Mouse (Mus musculus): ENCODE data around the gene Ilk. TPM values are rescaled to one million over a fixed set of nuclear protein-coding genes. Genes with fewer than 3 reads are reported as not detected.
"Not testable (repeated sequence)": the region's sequence is repeated elsewhere in the genome, so short reads cannot be mapped to it uniquely, and the experiment has no call there.

The Ilk gene
- total RNA-seq (2015; ENCODE audit: low replicate concordance) (155 and 182 TPM in 2 replicates), total RNA-seq (2017; ENCODE audit: low replicate concordance) (73.5 and 103 TPM in 2 replicates)

GRCm38 (mm10) chr7:105736264-105736901 lies at the start of gene Ilk:
Ilk (plus strand) TSS chr7:105736592.
- peak; percentile 89 for ATAC-seq (replicated peaks; ENCODE audit: low FRiP score, poor library complexity, severe bottlenecking)

GRCm38 (mm10) chr7:105690875-105691274 lies 45.5 kb upstream of the Ilk start:
- ATAC-seq (replicated peaks; ENCODE audit: low FRiP score, poor library complexity, severe bottlenecking), result no peak

- ATAC-seq (replicated peaks; ENCODE audit: low FRiP score, poor library complexity, severe bottlenecking), result no peak
These were observed 33.2 kb upstream of the Ilk start for GRCm38 (mm10) chr7:105703184-105703583.

- ATAC-seq (replicated peaks; ENCODE audit: low FRiP score, poor library complexity, severe bottlenecking), result no peak
These were observed 32.6 kb upstream of the Ilk start for GRCm38 (mm10) chr7:105703816-105704215.

GRCm38 (mm10) chr7:105708733-105709132 lies 27.7 kb upstream of the Ilk start:
- ATAC-seq (replicated peaks; ENCODE audit: low FRiP score, poor library complexity, severe bottlenecking), result peak; percentile 90

GRCm38 (mm10) chr7:105715366-105715765 lies 21.0 kb upstream of the Ilk start:
- ATAC-seq (replicated peaks; ENCODE audit: low FRiP score, poor library complexity, severe bottlenecking), result no peak

- ATAC-seq (replicated peaks; ENCODE audit: low FRiP score, poor library complexity, severe bottlenecking), result no peak
These were observed 14.5 kb upstream of the Ilk start for GRCm38 (mm10) chr7:105721916-105722315.

GRCm38 (mm10) chr7:105726144-105726979 lies 10.0 kb upstream of the Ilk start:
- ATAC-seq (replicated peaks; ENCODE audit: low FRiP score, poor library complexity, severe bottlenecking), result peak; percentile 88

- no peak for ATAC-seq (replicated peaks; ENCODE audit: low FRiP score, poor library complexity, severe bottlenecking)
These were observed 9.4 kb upstream of the Ilk start for GRCm38 (mm10) chr7:105726980-105727325.

GRCm38 (mm10) chr7:105728701-105729428 lies 7.5 kb upstream of the Ilk start:
- no peak for ATAC-seq (replicated peaks; ENCODE audit: low FRiP score, poor library complexity, severe bottlenecking)

GRCm38 (mm10) chr7:105733836-105734235 lies 2.6 kb upstream of the Ilk start:
- no peak for ATAC-seq (replicated peaks; ENCODE audit: low FRiP score, poor library complexity, severe bottlenecking)

GRCm38 (mm10) chr7:105734826-105735225 lies 1.6 kb upstream of the Ilk start:
- no peak for ATAC-seq (replicated peaks; ENCODE audit: low FRiP score, poor library complexity, severe bottlenecking)

GRCm38 (mm10) chr7:105735464-105735863 lies 928 bp upstream of the Ilk start:
- ATAC-seq (replicated peaks; ENCODE audit: low FRiP score, poor library complexity, severe bottlenecking), result not testable (repeated sequence)

GRCm38 (mm10) chr7:105736911-105737521 lies 624 bp downstream of the Ilk start, which contains the start of gene Rrp8:
Rrp8 (minus strand) TSS chr7:105737385.
- ATAC-seq (replicated peaks; ENCODE audit: low FRiP score, poor library complexity, severe bottlenecking), result peak; percentile 65

GRCm38 (mm10) chr7:105737648-105738047 lies 1.3 kb downstream of the Ilk start:
- ATAC-seq (replicated peaks; ENCODE audit: low FRiP score, poor library complexity, severe bottlenecking), result no peak

GRCm38 (mm10) chr7:105738286-105738685 lies 1.9 kb downstream of the Ilk start:
- no peak for ATAC-seq (replicated peaks; ENCODE audit: low FRiP score, poor library complexity, severe bottlenecking)

- no peak for ATAC-seq (replicated peaks; ENCODE audit: low FRiP score, poor library complexity, severe bottlenecking)
These were observed 2.6 kb downstream of the Ilk start for GRCm38 (mm10) chr7:105738948-105739347.

GRCm38 (mm10) chr7:105740089-105740795 lies 3.9 kb downstream of the Ilk start:
- ATAC-seq (replicated peaks; ENCODE audit: low FRiP score, poor library complexity, severe bottlenecking), result no peak

- no peak for ATAC-seq (replicated peaks; ENCODE audit: low FRiP score, poor library complexity, severe bottlenecking)
These were observed 4.5 kb downstream of the Ilk start for GRCm38 (mm10) chr7:105740851-105741250.

All from erythroid progenitor cell, adult 5-6 weeks (primary cell).